Mouse (Mus musculus) brain, embryonic 14.5 days (tissue): ENCODE results near the gene Tmem100. TPM values are rescaled to one million over a fixed set of nuclear protein-coding genes. Genes with fewer than 3 reads are reported as not detected.

ENCODE experiments used
- DNase-seq: peaks from one replicate; pipeline ENCODE4 v3.0.0-alpha.2; 2011; ENCODE audit warnings: low read depth
- CTCF ChIP-seq: fragments of 200-500 bp; IDR thresholded peaks from 2 replicates; pipeline ENCODE4 v1.5.1; 2012; ENCODE audit warnings: inconsistent platforms, mild to moderate bottlenecking, moderate library complexity, borderline replicate concordance; ENCODE audit not compliant: insufficient read depth, insufficient read length; ENCODE audit errors: extremely low read depth
- POLR2A ChIP-seq: fragments of 200-500 bp; IDR thresholded peaks from 2 replicates; pipeline ENCODE4 v1.6.1; 2012; ENCODE audit warnings: mild to moderate bottlenecking, inconsistent platforms, borderline replicate concordance; ENCODE audit not compliant: poor library complexity, insufficient read depth, insufficient read length, severe bottlenecking; ENCODE audit errors: extremely low read depth
- polyA plus RNA-seq: library from polyadenylated mRNA; depleted of rRNA; stranded (reverse); fragments of >200 nt; gene quantifications from 2 replicates; pipeline ENCODE4 v1.2.3, GENCODE M21; 2012; rRNA removed

The Tmem100 gene
- polyA plus RNA-seq, 1 experiment, result 6.5 TPM

DNA sequence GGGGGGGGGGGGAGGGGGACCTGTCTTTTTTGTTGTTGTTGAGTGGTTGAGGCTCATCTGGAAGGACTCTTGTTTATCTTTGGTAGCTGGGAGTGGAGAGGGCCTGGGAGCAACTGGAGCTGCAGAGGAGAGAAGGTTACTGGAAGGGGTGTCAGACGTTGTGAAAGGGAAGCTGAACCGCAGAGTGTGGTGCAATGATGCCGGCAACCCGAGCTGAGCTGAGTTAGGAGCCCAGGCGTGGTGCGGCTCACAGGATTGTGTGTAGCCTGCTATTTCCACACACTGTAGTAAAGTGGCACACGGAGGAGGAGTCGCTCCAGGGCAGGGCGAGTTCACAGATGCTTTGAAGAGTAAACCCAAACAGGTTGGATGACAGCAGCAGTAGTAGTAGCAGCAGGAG, 41.6 kb downstream of the Tmem100 start:
- TF ChIP-seq CTCF, result no peak
- TF ChIP-seq POLR2A, result no peak

DNA sequence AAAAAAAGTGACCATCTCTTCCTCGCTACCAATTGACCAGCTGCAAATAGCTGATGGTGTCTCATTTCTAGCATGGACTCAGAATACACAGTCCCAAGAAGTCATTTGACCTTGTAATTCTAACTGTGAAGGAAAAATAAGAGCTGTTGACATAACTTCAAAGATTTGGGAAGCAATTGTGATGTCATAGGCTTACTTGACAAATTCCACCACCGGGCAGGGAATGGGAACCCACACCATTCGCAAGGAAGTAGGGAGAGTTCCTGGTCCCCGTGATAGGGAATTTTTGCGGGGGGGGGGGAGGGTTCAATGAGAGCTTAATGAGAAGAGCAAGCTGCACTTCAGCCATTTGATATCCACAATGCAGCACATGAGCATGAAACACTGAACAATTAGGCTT, 43.1 kb downstream of the Tmem100 start:
- TF ChIP-seq POLR2A (no peak), CTCF (no peak)

More for the DNA sequence above, 41.6 kb downstream of the Tmem100 start:
- DNase-seq, result no peak

DNA sequence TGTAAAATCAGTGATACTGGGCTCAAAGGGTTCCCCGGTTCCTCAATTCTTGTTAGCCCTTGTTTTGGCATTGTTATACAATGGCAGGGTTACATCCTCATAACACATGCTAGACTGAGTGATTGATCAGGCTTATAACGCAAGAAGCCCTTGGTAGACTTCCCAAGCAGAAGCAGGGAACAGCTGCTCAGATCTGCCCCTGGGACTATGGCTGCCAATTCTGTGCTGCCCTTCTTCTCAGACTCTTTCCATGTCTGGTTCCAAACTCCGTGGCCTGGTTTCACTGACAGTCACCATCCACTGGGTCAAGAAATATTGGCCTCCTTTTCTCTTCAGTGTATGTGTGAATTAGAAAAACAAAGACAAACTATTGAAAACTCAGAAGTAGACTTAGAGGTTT, 46.5 kb downstream of the Tmem100 start:
- no peak for TF ChIP-seq POLR2A
- TF ChIP-seq CTCF, result no peak

More for the DNA sequence above, 43.1 kb downstream of the Tmem100 start:
- DNase-seq, result no peak

GRCm38 (mm10) chr11:90080678-90081267, 50.6 kb downstream of the Tmem100 start:
- no peak for TF ChIP-seq POLR2A
- no peak for TF ChIP-seq CTCF
- no peak for DNase-seq

More for the DNA sequence above, 46.5 kb downstream of the Tmem100 start:
- DNase-seq, result no peak

DNA sequence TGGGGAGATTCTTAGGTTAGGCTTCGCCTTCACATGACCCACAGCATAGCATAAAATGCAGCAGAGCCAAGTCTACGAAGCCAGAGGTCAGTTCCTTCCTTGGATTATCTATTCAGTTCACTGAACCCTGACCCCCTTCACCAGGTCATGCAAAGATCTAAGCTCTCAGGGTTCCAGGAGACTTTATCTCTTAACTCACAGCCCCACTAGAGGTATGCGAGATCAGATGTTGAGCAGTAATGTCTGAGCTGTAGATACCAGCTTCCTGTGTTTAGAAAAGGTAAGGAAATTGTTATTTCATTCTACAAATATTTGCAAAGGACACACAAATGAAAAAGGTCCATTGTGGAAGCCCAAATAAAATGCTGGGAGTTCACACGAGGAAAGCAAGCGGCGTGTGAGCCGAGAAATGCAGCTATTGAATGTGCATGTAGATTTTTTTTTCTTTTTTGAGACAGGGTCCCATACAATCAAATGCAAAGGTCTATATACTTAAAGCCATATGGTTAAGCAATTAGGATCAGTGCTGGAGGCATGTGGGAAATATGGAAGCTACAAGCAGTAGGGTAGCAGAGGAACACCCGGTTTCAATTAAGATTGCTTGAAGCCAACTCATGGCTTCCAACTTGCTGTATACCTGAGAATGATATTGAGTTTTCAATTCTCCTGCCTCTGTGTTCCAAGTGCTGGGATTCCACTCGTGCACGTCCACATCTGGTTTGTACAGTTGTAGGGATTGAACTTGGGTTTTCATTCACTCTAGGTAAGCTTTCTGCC, 51.9 kb downstream of the Tmem100 start:
- TF ChIP-seq CTCF (no peak), POLR2A (no peak)
- no peak for DNase-seq

- DNase-seq, result peak; percentile 57
- TF ChIP-seq POLR2A (no peak), CTCF (no peak)
These were observed 52.9 kb downstream of the Tmem100 start for GRCm38 (mm10) chr11:90083042-90083441.

DNA sequence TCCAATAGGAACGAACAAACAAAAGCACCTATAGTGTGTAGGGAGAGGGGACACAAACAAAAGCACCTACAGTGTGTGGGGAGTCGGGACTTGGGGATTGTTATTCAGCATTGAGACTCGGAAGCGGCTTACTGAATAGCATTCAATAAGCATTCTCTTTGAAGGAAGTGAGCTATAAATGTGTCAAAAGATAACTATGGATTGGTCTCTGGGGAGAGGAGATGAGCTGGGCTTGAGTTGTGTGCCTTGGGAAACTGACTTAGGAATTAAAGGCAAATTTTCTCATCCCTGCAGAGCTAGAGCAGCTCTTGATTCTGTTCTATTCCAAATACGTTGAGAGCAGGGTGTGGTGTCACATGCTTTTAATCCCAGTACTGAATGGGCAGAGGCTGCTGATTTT, 54.0 kb downstream of the Tmem100 start:
- TF ChIP-seq POLR2A (no peak), CTCF (no peak)
- DNase-seq, result no peak

Other genes starting within 250 kb of the Tmem100 start
- gene Pctp, start 27.5 kb upstream of the Tmem100 start, polyA plus RNA-seq, result 0.85 and 1.1 TPM in 2 replicates
- gene Gm45716, start 157.3 kb downstream of the Tmem100 start, polyA plus RNA-seq, result 16.6 and 17.3 TPM in 2 replicates
- 78.5 and 102 TPM in 2 replicates for gene Mmd, start 219.1 kb downstream of the Tmem100 start, polyA plus RNA-seq